Mouse (Mus musculus): ENCODE measurements at regions not wholly inside any gene's neighbourhood (a gene's known extent, or its start where the extent isn't known, plus 50 kb on each side); places are given as distances from the start of the nearest gene placed in this dataset.

DNA sequence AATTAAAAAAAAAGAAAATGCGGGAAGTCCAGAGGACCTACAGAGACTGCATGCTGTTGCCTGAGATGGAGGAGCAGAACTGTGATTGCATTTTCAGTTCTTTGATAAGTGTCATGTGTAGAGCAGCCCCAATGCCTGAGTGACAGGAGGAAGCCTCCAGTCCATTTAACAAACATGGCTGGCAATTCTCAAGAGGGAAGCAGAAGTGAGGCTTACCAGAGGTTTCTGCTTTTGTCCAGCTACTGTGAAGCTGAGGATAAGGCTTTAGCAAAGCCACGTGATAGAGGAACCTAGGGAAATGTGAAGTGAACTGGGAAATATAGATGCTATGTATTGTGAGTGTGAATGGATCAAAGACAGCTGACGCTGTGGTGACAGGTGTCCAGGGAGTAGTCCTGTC is 56.6 kb downstream of the Sucnr1 start:
- no peak for ATAC-seq (ENCODE audit: insufficient number of reproducible peaks, low FRiP score)
- WGBS = 65% methylated on average over 3 of the region's 3 CpGs
- no peaks in the 10 kb centered on the region for H3K4me1 ChIP-seq (replicated peaks)

DNA sequence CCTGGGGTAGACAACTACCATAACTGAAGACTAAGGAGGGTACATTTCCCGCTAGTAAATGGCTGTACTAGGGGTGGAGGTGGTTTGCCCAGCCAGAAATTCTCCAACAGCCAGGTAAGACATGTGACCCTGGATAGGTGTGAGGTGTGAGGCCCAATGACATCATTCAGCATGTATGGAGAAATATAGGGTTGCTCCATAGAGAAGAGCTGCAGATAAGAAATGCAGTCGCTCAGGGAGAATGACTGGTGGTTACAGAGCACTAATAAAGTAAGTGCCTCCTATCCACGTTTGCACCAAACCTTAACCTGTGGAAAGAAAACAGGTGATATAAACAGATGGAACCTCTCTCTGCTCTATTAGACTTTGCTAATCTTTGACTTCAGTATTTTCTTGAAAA is 78.2 kb downstream of the Sucnr1 start:
- no peak overlapping the region for H3K4me3 ChIP-seq
- H3K27ac ChIP-seq (ENCODE audit: poor library complexity, severe bottlenecking) = no peak overlapping the region
- H3K4me1 ChIP-seq (replicated peaks) = no peaks in the 10 kb centered on the region
- H3K9me3 ChIP-seq (replicated peaks) = no peaks in the 10 kb centered on the region
- ATAC-seq (ENCODE audit: insufficient number of reproducible peaks, low FRiP score) = no peak
- WGBS = 69% methylated on average over 3 of the region's 3 CpGs
- no peak overlapping the region for H3K9ac ChIP-seq
- no peak overlapping the region for H3K4me2 ChIP-seq
- H3K27me3 ChIP-seq (replicated peaks) = no peaks in the 10 kb centered on the region
- no peaks in the 10 kb centered on the region for H3K36me3 ChIP-seq

More for the DNA sequence above, 56.6 kb downstream of the Sucnr1 start:
- no peak overlapping the region for H3K27ac ChIP-seq (ENCODE audit: poor library complexity, severe bottlenecking)
- no peaks in the 10 kb centered on the region for H3K36me3 ChIP-seq
- no peak overlapping the region for H3K9ac ChIP-seq
- no peak overlapping the region for H3K4me2 ChIP-seq
- H3K27me3 ChIP-seq (replicated peaks) = no peaks in the 10 kb centered on the region
- H3K9me3 ChIP-seq (replicated peaks) = no peaks in the 10 kb centered on the region
- H3K4me3 ChIP-seq = no peak overlapping the region

DNA sequence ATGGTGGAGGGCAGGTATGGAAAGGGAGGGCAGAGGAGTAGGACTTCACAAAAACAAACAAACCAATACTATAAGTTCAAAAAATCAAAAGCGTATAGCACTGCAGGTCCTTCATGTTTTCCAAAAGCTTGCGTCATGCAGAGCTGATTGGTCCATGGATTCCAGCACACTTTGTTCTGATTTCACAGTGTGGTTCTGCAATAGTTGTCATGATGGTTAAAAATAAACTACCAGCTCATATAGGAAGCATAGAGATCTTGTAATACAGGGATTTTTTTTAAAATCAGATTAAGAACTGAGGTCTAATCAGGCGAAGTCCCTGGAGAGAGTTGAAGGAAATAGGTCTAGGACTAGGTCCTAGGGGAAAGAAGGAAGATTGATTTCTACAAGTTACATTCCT is 86.0 kb downstream of the Sucnr1 start:
- Histone ChIP-seq H3K36me3 (no peaks in the 10 kb centered on the region), H3K9ac (no peak overlapping the region), H3K27ac (ENCODE audit: poor library complexity, severe bottlenecking) (no peak overlapping the region), H3K27me3 (replicated peaks) (no peaks in the 10 kb centered on the region), H3K9me3 (replicated peaks) (no peaks in the 10 kb centered on the region), H3K4me1 (replicated peaks) (peaks cover 5% of the 10 kb centered on the region), H3K4me3 (no peak overlapping the region), H3K4me2 (no peak overlapping the region)
- WGBS = 73% methylated on average over 3 of the region's 3 CpGs
- ATAC-seq (ENCODE audit: insufficient number of reproducible peaks, low FRiP score) = no peak

DNA sequence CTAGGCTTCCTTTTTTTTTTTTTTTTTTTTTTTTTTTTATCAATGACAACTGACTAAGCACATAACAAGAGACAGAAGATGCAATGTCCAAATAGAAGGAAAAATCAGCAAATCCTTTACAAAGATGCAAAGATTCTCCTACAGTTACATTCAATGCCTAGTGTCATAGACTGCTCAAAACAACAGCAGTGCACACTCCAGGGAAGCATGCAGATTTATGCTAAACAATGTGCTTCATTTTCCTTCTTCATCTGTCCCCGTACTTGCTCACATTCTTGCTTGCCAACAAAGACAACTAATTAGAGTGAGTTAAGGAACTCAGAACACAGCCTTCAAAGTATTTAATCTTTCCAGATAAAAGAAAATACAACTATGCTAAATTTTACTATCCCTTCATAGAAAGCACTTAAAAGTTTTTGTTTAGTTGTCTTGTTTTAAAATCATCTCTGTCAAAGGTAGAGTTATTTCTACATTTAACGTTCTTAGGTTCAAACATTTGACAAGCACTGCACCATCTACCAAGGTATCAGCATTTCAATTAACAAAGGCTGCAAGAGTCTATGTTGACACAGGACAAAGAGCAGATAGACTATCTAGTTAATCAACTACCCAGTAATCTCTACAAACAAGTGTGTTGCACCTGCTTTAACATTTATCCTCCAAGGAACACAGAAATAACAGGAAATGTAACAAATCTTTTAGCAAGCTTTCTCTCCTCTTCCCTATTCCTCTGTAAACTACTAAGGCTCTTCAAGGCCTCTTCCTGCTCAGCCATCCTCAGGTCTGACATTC is 86.7 kb downstream of the Sucnr1 start:
- 37% methylated on average over 2 of the region's 2 CpGs for WGBS
- Histone ChIP-seq H3K9ac (no peak overlapping the region), H3K27me3 (replicated peaks) (no peaks in the 10 kb centered on the region), H3K36me3 (no peaks in the 10 kb centered on the region), H3K9me3 (replicated peaks) (no peaks in the 10 kb centered on the region), H3K4me1 (replicated peaks) (peaks cover 5% of the 10 kb centered on the region), H3K4me2 (no peak overlapping the region), H3K27ac (ENCODE audit: poor library complexity, severe bottlenecking) (no peak overlapping the region), H3K4me3 (no peak overlapping the region)
- ATAC-seq (ENCODE audit: insufficient number of reproducible peaks, low FRiP score) = no peak

DNA sequence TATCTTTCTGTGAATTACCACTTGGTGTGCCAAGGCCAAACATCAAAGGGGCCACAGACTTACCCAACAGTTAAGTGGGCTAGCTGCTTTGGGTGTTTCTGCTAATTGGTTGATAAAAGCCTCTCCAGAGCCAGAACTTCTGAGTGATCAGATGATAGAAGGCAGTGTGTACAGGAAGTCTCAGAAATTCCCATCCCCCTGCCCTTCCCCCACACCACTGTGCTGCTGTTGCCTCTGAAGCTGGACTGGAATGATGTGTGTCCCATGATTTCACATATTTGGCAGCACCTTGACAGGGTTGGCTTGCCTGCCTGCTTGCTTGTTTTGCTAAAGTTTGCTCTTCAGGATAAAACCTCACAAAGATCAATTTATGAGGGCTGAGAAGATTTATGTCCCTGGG is 87.9 kb downstream of the Sucnr1 start:
- Histone ChIP-seq H3K4me1 (replicated peaks) (peaks cover 5% of the 10 kb centered on the region), H3K36me3 (no peaks in the 10 kb centered on the region), H3K9me3 (replicated peaks) (no peaks in the 10 kb centered on the region), H3K4me2 (no peak overlapping the region), H3K4me3 (no peak overlapping the region), H3K27ac (ENCODE audit: poor library complexity, severe bottlenecking) (no peak overlapping the region), H3K9ac (no peak overlapping the region), H3K27me3 (replicated peaks) (no peaks in the 10 kb centered on the region)
- ATAC-seq (ENCODE audit: insufficient number of reproducible peaks, low FRiP score) = no peak

DNA sequence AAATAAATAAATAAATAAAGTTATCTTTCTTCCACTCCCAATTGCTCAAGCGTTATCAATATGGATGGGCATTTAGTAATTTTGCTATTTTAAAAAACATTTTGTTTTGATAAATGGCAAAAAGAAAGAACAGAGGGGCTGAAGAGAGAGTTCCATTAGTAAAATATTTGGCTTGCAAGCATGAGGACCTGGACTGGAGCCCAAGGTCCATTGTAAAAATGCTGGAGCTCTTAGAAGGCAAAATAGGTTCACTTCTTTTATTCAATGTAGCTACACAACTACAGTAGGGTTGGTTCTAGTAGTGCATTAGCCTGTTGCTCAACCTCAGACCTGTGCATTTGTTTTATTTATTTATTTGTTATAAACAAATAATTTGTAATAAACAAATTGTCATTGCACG is 102.8 kb downstream of the Sucnr1 start:
- WGBS = 88% methylated on average over 2 of the region's 2 CpGs
- Histone ChIP-seq H3K27ac (ENCODE audit: poor library complexity, severe bottlenecking) (no peak overlapping the region), H3K27me3 (replicated peaks) (no peaks in the 10 kb centered on the region), H3K4me3 (no peak overlapping the region), H3K36me3 (no peaks in the 10 kb centered on the region), H3K4me1 (replicated peaks) (no peaks in the 10 kb centered on the region), H3K9me3 (replicated peaks) (0 out of 2 replicates have a peak, but pooled peaks cover 3% of the 10 kb centered on the region), H3K4me2 (no peak overlapping the region), H3K9ac (no peak overlapping the region)
- no peak for ATAC-seq (ENCODE audit: insufficient number of reproducible peaks, low FRiP score)

DNA sequence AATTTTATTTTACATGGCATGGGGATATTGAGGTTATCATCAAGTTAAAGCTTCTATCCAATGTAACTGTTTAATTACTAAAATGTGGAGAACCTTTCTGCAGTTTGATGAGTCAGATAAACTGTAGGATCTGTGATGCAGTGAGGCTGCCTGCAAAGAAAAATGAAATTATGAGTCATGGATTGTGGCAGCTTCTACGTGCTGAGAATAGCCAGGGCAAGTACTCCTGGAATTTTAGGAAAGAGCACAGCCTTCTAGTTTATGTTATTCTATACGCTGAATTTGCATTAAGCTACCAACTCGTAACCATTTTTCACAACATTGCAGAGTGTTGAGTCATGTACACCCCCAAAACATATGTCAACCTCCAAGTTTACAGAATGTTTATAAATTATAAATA is 114.4 kb downstream of the Sucnr1 start:
- Histone ChIP-seq H3K36me3 (no peaks in the 10 kb centered on the region), H3K4me1 (replicated peaks) (no peaks in the 10 kb centered on the region), H3K27ac (ENCODE audit: poor library complexity, severe bottlenecking) (no peak overlapping the region), H3K4me3 (no peak overlapping the region), H3K9ac (no peak overlapping the region), H3K9me3 (replicated peaks) (no peaks in the 10 kb centered on the region), H3K27me3 (replicated peaks) (no peaks in the 10 kb centered on the region), H3K4me2 (no peak overlapping the region)
- ATAC-seq (ENCODE audit: insufficient number of reproducible peaks, low FRiP score) = no peak
- WGBS = 83% methylated on average over 3 of the region's 3 CpGs

DNA sequence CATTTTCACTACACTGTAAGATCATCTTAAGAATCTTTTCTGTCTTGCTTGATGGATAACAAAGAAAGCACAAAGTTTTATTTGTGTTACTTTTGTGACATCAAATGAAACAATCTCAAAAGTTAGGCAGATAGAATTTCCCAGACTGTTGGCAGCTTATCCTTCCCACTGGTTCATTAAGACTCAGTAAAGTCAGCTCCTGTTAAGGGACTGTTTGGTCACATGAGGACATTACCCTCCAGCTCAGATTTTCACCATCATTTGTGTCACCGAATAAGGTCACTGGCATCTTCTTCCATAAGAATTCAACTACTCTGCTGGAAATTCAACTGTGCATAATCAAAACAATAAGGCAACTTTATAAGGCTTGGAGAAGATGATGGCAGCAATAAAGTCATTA is 126.3 kb downstream of the Sucnr1 start:
- Histone ChIP-seq H3K4me2 (no peak overlapping the region), H3K9me3 (replicated peaks) (no peaks in the 10 kb centered on the region), H3K27ac (ENCODE audit: poor library complexity, severe bottlenecking) (no peak overlapping the region), H3K27me3 (replicated peaks) (no peaks in the 10 kb centered on the region), H3K4me1 (replicated peaks) (no peaks in the 10 kb centered on the region), H3K36me3 (no peaks in the 10 kb centered on the region), H3K9ac (no peak overlapping the region), H3K4me3 (no peak overlapping the region)
- WGBS = 73% methylated on average over 1 of the region's 1 CpGs
- no peak for ATAC-seq (ENCODE audit: insufficient number of reproducible peaks, low FRiP score)

DNA sequence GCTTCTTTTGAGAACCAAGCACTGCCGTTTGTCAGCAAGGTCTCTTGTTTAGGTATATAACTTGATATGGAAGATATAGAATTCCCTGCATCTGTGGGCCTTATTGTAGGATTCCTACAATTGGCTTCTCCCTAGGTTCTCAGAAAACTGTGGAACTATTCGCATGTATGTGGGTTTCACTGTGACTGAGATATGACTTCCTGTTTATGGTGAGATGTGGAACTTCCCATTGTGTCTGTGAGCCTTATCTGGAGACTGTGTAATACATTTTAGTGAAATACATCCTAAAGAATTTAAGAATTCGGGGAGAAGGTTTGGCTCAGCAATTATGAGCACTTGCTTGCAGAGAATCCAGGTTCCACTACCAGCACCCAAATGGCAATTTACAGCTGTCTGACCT is 137.3 kb downstream of the Sucnr1 start:
- Histone ChIP-seq H3K9me3 (replicated peaks) (no peaks in the 10 kb centered on the region), H3K9ac (no peak overlapping the region), H3K27ac (ENCODE audit: poor library complexity, severe bottlenecking) (no peak overlapping the region), H3K4me3 (no peak overlapping the region), H3K4me2 (no peak overlapping the region), H3K4me1 (replicated peaks) (no peaks in the 10 kb centered on the region), H3K36me3 (no peaks in the 10 kb centered on the region), H3K27me3 (replicated peaks) (no peaks in the 10 kb centered on the region)
- no peak for ATAC-seq (ENCODE audit: insufficient number of reproducible peaks, low FRiP score)
- WGBS = 47% methylated on average over 3 of the region's 3 CpGs

DNA sequence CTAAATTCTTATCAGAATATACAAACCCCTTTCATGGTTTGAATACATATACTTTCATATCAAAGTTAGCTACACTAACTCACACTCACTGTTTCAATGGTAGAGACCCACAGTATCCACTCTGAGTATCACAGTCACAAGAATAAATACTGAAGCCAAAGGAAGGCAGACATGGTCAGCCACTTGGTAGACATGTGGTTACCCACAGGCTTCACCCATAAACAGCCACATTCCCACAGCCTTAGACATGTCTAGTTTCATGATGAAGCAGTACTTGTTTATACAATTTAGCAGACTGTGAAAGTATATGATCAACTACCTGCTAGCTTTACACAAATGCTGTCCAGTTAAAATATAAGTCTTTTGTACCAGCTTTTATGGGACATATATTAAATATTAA is 159.0 kb downstream of the Sucnr1 start:
- H3K27ac ChIP-seq (ENCODE audit: poor library complexity, severe bottlenecking) = no peak overlapping the region
- ATAC-seq (ENCODE audit: insufficient number of reproducible peaks, low FRiP score) = no peak
- H3K27me3 ChIP-seq (replicated peaks) = no peaks in the 10 kb centered on the region
- H3K4me3 ChIP-seq = no peak overlapping the region
- H3K9me3 ChIP-seq (replicated peaks) = no peaks in the 10 kb centered on the region
- H3K4me2 ChIP-seq = no peak overlapping the region
- no peaks in the 10 kb centered on the region for H3K4me1 ChIP-seq (replicated peaks)
- H3K9ac ChIP-seq = no peak overlapping the region
- H3K36me3 ChIP-seq = no peaks in the 10 kb centered on the region

DNA sequence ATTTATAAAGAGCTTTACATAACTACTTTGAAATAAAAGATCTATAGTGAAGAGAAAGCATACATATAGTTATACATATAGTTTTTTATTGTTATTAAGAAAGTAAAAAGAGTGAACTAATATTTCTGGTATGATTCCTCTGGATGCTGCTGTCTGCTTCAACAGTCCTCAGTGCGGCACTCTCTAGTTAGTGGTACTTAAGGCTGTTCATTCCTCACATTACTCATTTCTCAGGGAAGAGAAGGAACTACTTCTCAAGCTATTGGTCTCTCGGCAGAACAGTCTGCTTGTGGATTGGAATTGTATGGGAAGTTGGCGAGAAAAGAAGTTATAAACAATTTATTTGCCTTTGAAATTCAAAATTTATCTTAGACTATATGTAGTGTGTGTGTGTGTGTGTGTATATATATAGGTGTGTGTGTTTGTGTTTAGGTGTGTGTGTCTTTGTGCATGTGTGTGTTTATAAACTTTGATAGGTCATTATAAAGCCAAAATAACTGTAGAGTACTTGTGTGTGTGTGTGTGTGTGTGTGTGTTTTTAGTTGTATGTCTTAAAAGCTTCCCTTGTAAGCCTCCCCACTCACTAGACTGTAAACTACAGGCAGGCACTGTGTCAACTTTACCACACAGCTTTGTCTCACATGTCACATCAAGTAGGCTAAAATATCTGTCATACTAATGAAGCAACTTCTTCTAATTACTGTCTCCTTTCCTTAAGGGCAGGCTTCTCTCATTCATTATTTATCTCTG is 185.2 kb downstream of the Sucnr1 start:
- Histone ChIP-seq H3K27ac (ENCODE audit: poor library complexity, severe bottlenecking) (no peak overlapping the region), H3K27me3 (replicated peaks) (no peaks in the 10 kb centered on the region), H3K36me3 (no peaks in the 10 kb centered on the region), H3K4me2 (no peak overlapping the region), H3K4me1 (replicated peaks) (no peaks in the 10 kb centered on the region), H3K9me3 (replicated peaks) (0 out of 2 replicates have a peak, but pooled peaks cover 8% of the 10 kb centered on the region), H3K4me3 (no peak overlapping the region), H3K9ac (no peak overlapping the region)
- WGBS = 69% methylated on average over 3 of the region's 3 CpGs
- no peak for ATAC-seq (ENCODE audit: insufficient number of reproducible peaks, low FRiP score)

Measured in heart, embryonic 12.5 days (tissue).